Mouse (Mus musculus) gastrocnemius, postnatal 10 days (tissue): Measurements from ENCODE around the gene Tmed8. TPM values are rescaled to one million over a fixed set of nuclear protein-coding genes. Genes with fewer than 3 reads are reported as not detected.
"Not testable (repeated sequence)": the region's sequence is repeated elsewhere in the genome, so short reads cannot be mapped to it uniquely, and the experiment has no call there.

ENCODE experiments used
- DNase-seq: peaks from one replicate; pipeline ENCODE4 v3.0.0; 2021; ENCODE audit warnings: mixed read lengths
- long read RNA-seq, 2 experiments: library from polyadenylated mRNA; stranded (forward); transcript quantifications; one replicate each; pipeline ENCODE4 v2.0.0; 2021
- total RNA-seq, 2 experiments: library from RNA; stranded (reverse); gene quantifications; 2 replicates each; pipeline ENCODE4 v1.2.3; 2021

Tmed8 gene
- 1 to 10 TPM; 2.4 to 3.5 TPM for total RNA-seq
- long read RNA-seq, experiment 1, full-length matches to known transcripts, result 1 of 2 reads
- long read RNA-seq, experiment 1, partial matches to known transcripts, result 0 of 2 reads
- long read RNA-seq, experiment 1, other reads (novel, unspliced or antisense), result 1 of 2 reads
- long read RNA-seq, experiment 2, partial matches to known transcripts, result 0 of 1 reads
- long read RNA-seq, experiment 2, other reads (novel, unspliced or antisense), result 1 of 1 reads

DNA sequence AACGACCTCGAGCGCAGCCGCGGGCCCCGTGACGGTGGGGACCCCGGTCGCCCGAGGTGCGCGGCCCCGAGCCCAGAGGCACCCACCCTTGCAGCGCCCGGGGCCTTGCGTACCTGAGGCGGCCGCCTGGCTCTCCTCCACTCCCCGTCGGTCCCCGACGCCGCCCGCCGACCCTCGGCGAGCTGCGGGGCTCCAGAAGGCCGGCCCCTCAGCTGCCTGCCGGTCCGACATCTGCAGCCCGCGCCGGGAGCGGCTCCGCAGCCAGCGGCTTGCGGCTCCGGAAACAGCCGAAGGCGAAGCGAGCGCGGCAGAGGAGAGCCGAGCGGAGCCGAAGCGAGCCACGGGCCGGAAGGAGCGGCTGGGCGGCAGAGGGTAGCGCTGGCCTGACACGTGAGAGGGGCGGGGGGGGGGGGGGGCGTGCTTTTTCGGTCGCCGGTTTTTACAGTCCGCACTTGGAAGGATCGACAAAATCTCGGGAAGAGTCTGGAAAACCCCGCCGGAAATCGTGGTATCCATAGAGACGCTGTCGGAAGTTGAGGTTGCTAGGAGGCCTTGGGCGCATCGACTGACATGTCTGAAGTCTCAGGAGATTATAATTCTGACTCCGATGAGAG lies at the start of gene Tmed8:
TSS of gene Tmed8 (minus strand) at position 482 of the 614 bp plus-strand sequence.
- peak; percentile 75 for DNase-seq

- no peak for DNase-seq
Observed at GRCm38 (mm10) chr12:87238632-87239031, 38.4 kb upstream of the Tmed8 start, which contains the start of gene Noxred1. Gene Noxred1 (minus strand): TSS chr12:87238732.

GRCm38 (mm10) chr12:87236882-87237483 lies 36.7 kb upstream of the Tmed8 start:
- no peak for DNase-seq

GRCm38 (mm10) chr12:87230379-87230895 lies 30.2 kb upstream of the Tmed8 start:
- DNase-seq, result no peak

DNA sequence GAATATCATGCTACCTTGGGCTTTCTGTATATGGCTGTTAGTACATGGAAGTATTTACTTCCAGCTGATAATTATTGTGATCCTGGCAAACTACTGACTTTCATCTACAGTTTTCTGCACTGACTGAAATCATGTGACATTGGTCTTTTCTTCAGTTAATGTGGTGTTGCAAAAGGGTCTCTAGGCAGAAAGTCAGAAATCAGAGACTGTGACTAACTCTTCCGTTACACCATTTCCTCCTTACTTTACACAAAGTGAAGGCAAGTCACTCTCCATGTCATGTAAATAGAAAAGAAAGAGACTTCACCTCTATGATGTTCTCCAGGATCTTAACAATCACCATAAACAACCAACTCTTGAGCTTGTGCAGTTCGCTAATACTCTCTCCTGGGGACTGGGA lies 29.4 kb upstream of the Tmed8 start:
- no peak for DNase-seq

GRCm38 (mm10) chr12:87226801-87227200 lies 26.5 kb upstream of the Tmed8 start:
- DNase-seq, result no peak

- no peak for DNase-seq
Observed at GRCm38 (mm10) chr12:87224950-87225349, 24.7 kb upstream of the Tmed8 start.

GRCm38 (mm10) chr12:87219362-87219761 lies 19.1 kb upstream of the Tmed8 start:
- DNase-seq, result peak; percentile 43

DNA sequence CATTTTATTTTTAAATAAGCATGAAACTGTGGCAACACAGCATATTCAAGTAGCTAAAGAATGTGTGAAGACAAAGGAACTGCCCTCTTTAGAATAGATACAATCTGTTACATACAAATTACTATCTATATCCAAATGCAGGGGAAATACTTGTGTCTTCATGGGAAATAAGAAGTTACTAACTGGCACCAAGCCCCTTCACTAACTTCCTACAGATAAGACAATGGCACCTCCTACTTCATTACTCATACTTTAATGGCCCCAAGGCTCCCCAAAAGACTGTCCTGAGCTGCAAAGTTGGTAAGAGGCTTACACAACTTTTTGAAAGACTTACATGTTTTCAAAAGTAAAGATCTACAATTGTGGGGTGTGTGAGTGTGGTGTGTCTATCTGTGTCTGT lies 17.3 kb upstream of the Tmed8 start:
- no peak for DNase-seq

DNA sequence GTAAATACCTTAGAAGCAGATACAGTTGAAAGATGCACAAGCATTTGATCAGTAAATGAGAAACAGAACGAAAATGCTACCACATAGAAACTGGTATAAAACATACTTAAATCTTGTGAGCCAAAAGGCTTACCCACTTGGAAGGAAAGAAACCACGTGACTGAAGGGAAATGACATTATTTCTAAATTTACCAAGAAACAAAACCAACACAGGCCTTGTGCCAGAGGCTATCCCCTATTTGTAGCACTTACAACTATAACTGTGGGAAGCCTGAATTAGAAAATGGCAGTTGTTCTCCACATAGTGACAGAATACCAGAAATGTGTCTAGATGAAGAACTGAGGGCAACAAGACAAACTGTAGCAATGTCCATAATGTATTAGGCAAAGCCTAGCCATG lies 15.8 kb upstream of the Tmed8 start:
- no peak for DNase-seq

DNA sequence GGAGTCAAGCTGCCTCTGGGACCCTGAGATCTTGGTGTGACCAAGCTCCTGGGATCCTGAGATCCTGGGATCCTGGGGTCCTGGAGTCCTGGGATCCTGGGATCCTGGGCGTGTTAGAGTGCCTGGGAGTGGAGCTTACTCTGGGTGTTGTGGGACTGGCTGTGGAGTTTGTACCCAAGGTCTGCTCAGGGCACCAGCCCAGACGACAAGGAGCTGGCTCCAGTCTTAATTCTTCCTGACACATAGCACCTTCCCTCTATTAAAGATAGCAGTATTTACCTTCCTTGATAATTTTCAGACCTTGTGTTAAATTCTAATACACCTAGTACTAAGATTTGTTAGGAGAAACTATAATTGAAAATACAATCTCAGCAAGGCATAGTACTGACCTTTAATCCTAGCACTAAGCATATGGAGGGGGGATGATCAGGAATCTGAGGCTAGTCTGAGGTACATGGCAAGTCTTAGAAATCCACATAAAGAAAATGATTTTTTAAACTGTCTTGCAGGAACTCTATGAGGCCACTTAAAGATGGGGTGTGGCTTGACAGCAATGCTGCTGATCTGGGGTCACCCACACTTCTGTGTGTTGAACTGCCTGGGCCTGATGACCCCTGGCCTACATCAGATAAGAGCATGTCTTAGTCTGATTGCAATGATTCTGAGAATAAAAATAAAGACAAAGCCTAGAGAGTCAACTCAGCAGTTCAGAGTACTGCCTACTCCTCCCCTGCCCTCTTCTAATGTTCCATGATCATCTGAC lies 12.8 kb upstream of the Tmed8 start:
- DNase-seq, result no peak

GRCm38 (mm10) chr12:87205789-87206188 lies 5.5 kb upstream of the Tmed8 start:
- not testable (repeated sequence) for DNase-seq

DNA sequence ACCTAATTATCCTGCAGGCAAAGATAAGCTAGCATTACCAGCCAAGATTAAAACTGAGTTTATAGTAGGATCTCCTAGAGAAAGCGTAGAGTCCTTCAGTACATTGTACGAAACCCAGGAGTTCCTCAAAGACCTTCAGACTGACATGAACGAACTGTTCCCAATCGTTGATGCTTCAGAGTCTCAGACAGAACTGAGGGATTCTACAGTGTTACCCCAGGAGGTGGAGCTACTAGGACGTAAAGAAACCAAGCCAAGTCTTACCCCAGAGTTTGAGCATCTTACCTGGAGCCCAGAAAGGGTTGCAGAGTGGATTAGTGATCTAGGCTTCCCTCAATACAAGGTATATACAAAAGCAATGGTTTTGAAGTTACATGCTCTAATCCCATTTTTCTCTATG lies 1.4 kb upstream of the Tmed8 start:
- no peak for DNase-seq

- peak; percentile 32 for DNase-seq
Observed at GRCm38 (mm10) chr12:87199206-87199972, 865 bp downstream of the Tmed8 start, which contains the start of gene Samd15. Gene Samd15 (plus strand): TSS chr12:87199723.

- no peak for DNase-seq
Observed at GRCm38 (mm10) chr12:87198792-87199191, 1.5 kb downstream of the Tmed8 start.

DNA sequence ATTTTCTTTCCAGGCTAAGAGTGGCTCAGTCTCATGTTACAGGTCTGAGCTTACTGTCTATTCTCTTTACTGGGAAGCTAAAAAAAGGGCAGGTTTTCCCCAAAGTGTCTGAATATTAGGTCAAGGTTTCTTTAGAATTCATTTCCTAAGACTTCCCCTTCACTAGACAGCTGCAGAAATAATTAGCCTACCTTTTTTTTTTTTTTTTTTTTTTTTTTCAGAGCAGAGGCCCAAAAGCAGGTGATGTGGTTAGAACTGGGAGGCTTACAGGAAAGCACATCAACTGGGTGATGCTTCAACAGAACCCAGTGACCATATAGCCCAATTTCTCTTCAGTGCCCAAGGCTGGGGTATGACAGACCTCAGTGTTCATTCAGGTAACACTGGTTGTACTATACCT lies 3.9 kb downstream of the Tmed8 start:
- no peak for DNase-seq

GRCm38 (mm10) chr12:87195069-87195468 lies 5.2 kb downstream of the Tmed8 start:
- no peak for DNase-seq

DNA sequence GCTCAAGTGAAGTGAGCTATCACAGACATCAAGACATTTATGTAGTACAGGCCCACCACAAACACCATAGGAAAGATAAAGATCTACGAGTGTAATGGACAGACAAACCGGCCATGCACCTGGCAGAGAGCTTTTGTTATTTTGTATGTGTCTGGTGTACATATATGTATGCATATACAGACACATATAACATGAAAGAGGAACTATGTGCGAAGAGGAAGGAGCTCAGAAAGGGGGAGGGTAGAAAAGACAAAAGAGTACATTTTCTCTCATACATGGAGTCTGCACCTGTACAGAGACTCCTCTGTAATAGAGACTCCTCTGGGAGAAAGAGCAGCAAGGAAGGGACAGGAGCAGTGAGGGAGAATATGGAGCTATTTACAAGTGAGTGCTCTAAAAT lies 7.2 kb downstream of the Tmed8 start:
- no peak for DNase-seq

DNA sequence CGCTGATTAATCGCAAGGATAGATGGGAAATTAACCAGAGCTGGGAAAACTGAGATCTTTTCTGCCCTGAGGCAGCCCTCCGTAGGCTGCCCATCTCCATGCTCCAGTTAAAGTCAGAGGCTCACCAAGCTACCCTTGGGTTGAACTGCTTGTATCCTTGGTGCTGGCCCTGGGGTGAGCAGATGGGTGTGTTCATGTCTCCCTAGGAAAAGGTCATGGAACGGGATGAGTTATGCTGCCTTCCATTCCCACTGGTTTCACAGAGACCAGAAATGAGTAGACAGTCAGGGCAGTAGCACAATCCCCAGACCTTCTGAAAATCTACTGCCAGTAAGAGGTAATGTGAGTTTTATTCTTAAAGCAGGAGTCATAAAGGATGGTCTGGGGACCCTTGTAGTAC lies 22.6 kb downstream of the Tmed8 start:
- no peak for DNase-seq

DNA sequence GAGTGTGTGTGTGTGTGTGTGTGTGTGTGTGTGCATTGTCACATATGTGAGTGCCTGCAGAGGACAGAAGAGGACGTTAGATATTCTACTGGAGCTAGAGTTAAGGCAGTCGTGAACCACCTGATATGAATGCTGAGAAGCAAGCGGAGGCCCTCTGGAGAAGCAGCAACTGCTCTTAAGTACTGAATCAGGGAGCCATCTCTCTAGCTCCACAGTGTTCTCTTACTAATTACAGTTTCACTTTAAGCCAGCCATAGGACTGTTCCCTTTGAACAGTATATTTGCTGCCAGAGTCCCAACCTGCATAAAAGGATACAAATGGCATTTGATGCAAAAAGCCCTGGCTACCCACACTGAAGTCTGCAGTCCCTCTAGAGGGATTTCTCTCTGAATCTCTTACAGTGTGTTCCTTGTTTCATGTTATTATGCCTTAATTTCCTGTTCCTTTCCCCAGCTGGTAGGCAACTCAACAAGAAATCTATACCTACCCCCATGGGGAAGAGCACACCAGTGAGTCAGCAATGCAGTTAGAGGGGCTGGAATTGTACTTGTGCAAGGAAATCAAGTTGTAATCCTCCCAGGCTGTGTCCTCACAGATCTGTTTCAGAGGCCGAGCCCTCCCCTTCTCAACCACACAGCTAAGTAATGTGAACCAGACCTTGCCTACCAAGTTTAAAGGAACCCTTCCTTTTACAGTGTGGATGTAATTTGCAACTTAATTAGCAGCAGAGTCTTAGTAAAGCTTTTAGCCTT lies 24.9 kb downstream of the Tmed8 start:
- DNase-seq, result no peak

- DNase-seq, result no peak
Observed at GRCm38 (mm10) chr12:87160815-87161214, 39.4 kb downstream of the Tmed8 start.
